9 mouse cellular contexts compared by ENCODE assay signal in genomic region chr8:85397508-85397907, GRCm38 (mm10). TPM values are rescaled to one million over a fixed set of nuclear protein-coding genes. Genes with fewer than 3 reads are reported as not detected.
A peak's percentile ranks its signal among the peaks of the same experiment; 100 is the strongest.
DNase-seq lines count a peak whose midpoint lies in the region; ATAC-seq and TF ChIP-seq lines count a peak whose summit lies in the region.
"Had no signal": no experiment of that assay in that cellular context is flagged by ENCODE, and none has a peak within 500 bp of the region (broad histone marks: within the 10 kb centered on the region; RNA-seq: fewer than 3 reads in every experiment).

No protein-coding gene starts in this region.

- no peaks in the 10 kb centered on the region for H3K27me3 ChIP-seq in forebrain, embryonic 14.5 days (replicated peaks; ENCODE audit: control insufficient read depth, insufficient read depth, low read length)
- H3K27me3 ChIP-seq in forebrain, embryonic 13.5 days = no peaks in the 10 kb centered on the region
- H3K27me3 ChIP-seq in kidney, postnatal 0 days (ENCODE audit: insufficient read depth, low read length) = no peaks in the 10 kb centered on the region
- H3K27me3 ChIP-seq: limb, embryonic 15.5 days had no signal

- no peak overlapping the region for H3K4me2 ChIP-seq in forebrain, embryonic 14.5 days (ENCODE audit: low read length)
- no peak overlapping the region for H3K4me2 ChIP-seq in forebrain, embryonic 13.5 days
- H3K4me2 ChIP-seq in kidney, postnatal 0 days (ENCODE audit: low read length) = no peak overlapping the region
- H3K4me2 ChIP-seq: limb, embryonic 15.5 days had no signal

- no peaks in the 10 kb centered on the region for H3K9me3 ChIP-seq in forebrain, embryonic 14.5 days (replicated peaks; ENCODE audit: control insufficient read depth, low read length)
- H3K9me3 ChIP-seq in forebrain, embryonic 13.5 days (replicated peaks) = no peaks in the 10 kb centered on the region
- no peaks in the 10 kb centered on the region for H3K9me3 ChIP-seq in kidney, postnatal 0 days (replicated peaks; ENCODE audit: low read length)
- H3K9me3 ChIP-seq: limb, embryonic 15.5 days had no signal

- 50% methylated on average over 5 of the region's 5 CpGs for WGBS in forebrain, embryonic 14.5 days
- 45% methylated on average over 5 of the region's 5 CpGs for WGBS in forebrain, embryonic 13.5 days
- WGBS in kidney, postnatal 0 days = 45% methylated on average over 5 of the region's 5 CpGs

- no peak overlapping the region for H3K27ac ChIP-seq in forebrain, embryonic 14.5 days (ENCODE audit: low read depth, low read length)
- no peak overlapping the region for H3K27ac ChIP-seq in forebrain, embryonic 13.5 days
- no peak overlapping the region for H3K27ac ChIP-seq in kidney, postnatal 0 days
- H3K27ac ChIP-seq: limb, embryonic 15.5 days had no signal

- peak; percentile 20 for DNase-seq in forebrain, embryonic 14.5 days (ENCODE audit: low spot score)
- peak; percentile 72 for DNase-seq in 416B (ENCODE audit: low read depth)
- DNase-seq in adrenal gland, adult 18-20 months (ENCODE audit: low spot score in 2 of 2) = peak; percentile 32 to 46
- DNase-seq in gastrocnemius, postnatal 14 days = peak; percentile 26
- peak; percentile 77 for DNase-seq in kidney, postnatal 0 days (ENCODE audit: low spot score)
- peak; percentile 80 for DNase-seq in lung, postnatal 36 days
- peak; percentile 53 for DNase-seq in thymus, postnatal 0 days (ENCODE audit: low spot score)

- peak; percentile 82 for TF ChIP-seq CTCF in kidney, postnatal 0 days (IDR thresholded peaks at IDR 0.05; ENCODE audit: low read depth)

- H3K36me3 ChIP-seq in forebrain, embryonic 14.5 days (ENCODE audit: control insufficient read depth, insufficient read depth, low read length) = no peaks in the 10 kb centered on the region
- no peaks in the 10 kb centered on the region for H3K36me3 ChIP-seq in forebrain, embryonic 13.5 days (ENCODE audit: poor library complexity, severe bottlenecking)
- H3K36me3 ChIP-seq in kidney, postnatal 0 days (ENCODE audit: insufficient read depth, low read length) = no peaks in the 10 kb centered on the region
- H3K36me3 ChIP-seq: limb, embryonic 15.5 days had no signal

- no peak overlapping the region for H3K4me3 ChIP-seq in forebrain, embryonic 14.5 days (ENCODE audit: low read depth, low read length)
- H3K4me3 ChIP-seq in forebrain, embryonic 13.5 days = no peak overlapping the region
- no peak overlapping the region for H3K4me3 ChIP-seq in kidney, postnatal 0 days (replicated peaks; ENCODE audit: low read depth, low read length)
- H3K4me3 ChIP-seq: limb, embryonic 15.5 days had no signal

- intact Hi-C loops in gastrocnemius, postnatal 14 days (cut with DNase I; ENCODE audit: low total_unique reads) = loop anchor here (10.0 kb wide), 1 partner anchor 313 kb away; the partner anchor contains the start of genes Man2b1, Wdr83 and Wdr83os

- H3K4me1 ChIP-seq in forebrain, embryonic 14.5 days (ENCODE audit: control insufficient read depth, insufficient read depth, low read length) = no peaks in the 10 kb centered on the region
- no peaks in the 10 kb centered on the region for H3K4me1 ChIP-seq in forebrain, embryonic 13.5 days
- no peaks in the 10 kb centered on the region for H3K4me1 ChIP-seq in kidney, postnatal 0 days (replicated peaks; ENCODE audit: insufficient read depth, low read length)
- H3K4me1 ChIP-seq: limb, embryonic 15.5 days had no signal

- no peak overlapping the region for H3K9ac ChIP-seq in forebrain, embryonic 14.5 days (ENCODE audit: low read length)
- H3K9ac ChIP-seq in forebrain, embryonic 13.5 days = no peak overlapping the region
- H3K9ac ChIP-seq in kidney, postnatal 0 days (ENCODE audit: low read depth, low read length) = no peak overlapping the region
- H3K9ac ChIP-seq: limb, embryonic 15.5 days had no signal

- no peak for ATAC-seq in forebrain, embryonic 14.5 days
- no peak for ATAC-seq in forebrain, embryonic 13.5 days
- peak; percentile 54; the same call in 1 of the 2 replicates for ATAC-seq in kidney, postnatal 0 days (replicated peaks; ENCODE audit: low FRiP score, low read depth)

RNA-seq across cellular contexts. Expression of gene Mylk3, which starts 11.4 kb away (rescaled TPM):
- 0.60 and 0.63 TPM in 2 replicates for polyA plus RNA-seq in forebrain, embryonic 14.5 days (2014; fragmentation: Nextera tagmentation; extraction: Ambion mirVana)
- 0.45 and 0.60 TPM in 2 replicates for polyA plus RNA-seq in forebrain, embryonic 13.5 days (2015; fragmentation: Nextera tagmentation; extraction: Ambion mirVana)
- total RNA-seq in adrenal gland, adult 18-20 months (2021) = under 1 TPM; 0.45 to 0.70 TPM
- 1 to 10 TPM; 1.4 to 1.7 TPM for total RNA-seq in gastrocnemius, postnatal 14 days (2021)
- 2.4 TPM in 2 replicates for polyA plus RNA-seq in kidney, postnatal 0 days (2015; fragmentation: Nextera tagmentation; extraction: Ambion mirVana)
- 0.20 and 0.44 TPM in 2 replicates for polyA plus RNA-seq in thymus, postnatal 0 days (2015; fragmentation: Nextera tagmentation; extraction: Ambion mirVana)

RNA-seq across cellular contexts. Expression of gene 4921524J17Rik, which starts 35.1 kb away (rescaled TPM):
- polyA plus RNA-seq in forebrain, embryonic 14.5 days (2014; fragmentation: Nextera tagmentation; extraction: Ambion mirVana) = 64.7 and 71.6 TPM in 2 replicates
- polyA plus RNA-seq in forebrain, embryonic 13.5 days (2015; fragmentation: Nextera tagmentation; extraction: Ambion mirVana) = 53.4 and 60.3 TPM in 2 replicates
- 10 to 100 TPM; 16.8 to 34.1 TPM for total RNA-seq in adrenal gland, adult 18-20 months (2021)
- total RNA-seq in gastrocnemius, postnatal 14 days (2021) = 10 to 100 TPM; 12.5 to 12.8 TPM
- polyA plus RNA-seq in kidney, postnatal 0 days (2015; fragmentation: Nextera tagmentation; extraction: Ambion mirVana) = 46.8 and 51.2 TPM in 2 replicates
- 57.4 and 58.7 TPM in 2 replicates for polyA plus RNA-seq in thymus, postnatal 0 days (2015; fragmentation: Nextera tagmentation; extraction: Ambion mirVana)

Comparison
In these comparisons a context has a peak if more than half of its experiments do, and no peak if none do; other contexts are left out.
1. DNase-seq: peak in every context shown above with its lines; median percentile 80 in lung, postnatal 36 days; 77 in kidney, postnatal 0 days; 72 in 416B; 53 in thymus, postnatal 0 days; 39 in adrenal gland, adult 18-20 months; 26 in gastrocnemius, postnatal 14 days; 20 in forebrain, embryonic 14.5 days.